Mouse (Mus musculus) thymus, postnatal 10 days (tissue): Measurements from ENCODE around the gene Gm20518.

Source experiments
- DNase-seq, 2 experiments: peaks; one replicate each; pipeline ENCODE4 v3.0.0; 2021; ENCODE audit warnings: low spot score in 2 of 2

The Gm20518 gene

DNA sequence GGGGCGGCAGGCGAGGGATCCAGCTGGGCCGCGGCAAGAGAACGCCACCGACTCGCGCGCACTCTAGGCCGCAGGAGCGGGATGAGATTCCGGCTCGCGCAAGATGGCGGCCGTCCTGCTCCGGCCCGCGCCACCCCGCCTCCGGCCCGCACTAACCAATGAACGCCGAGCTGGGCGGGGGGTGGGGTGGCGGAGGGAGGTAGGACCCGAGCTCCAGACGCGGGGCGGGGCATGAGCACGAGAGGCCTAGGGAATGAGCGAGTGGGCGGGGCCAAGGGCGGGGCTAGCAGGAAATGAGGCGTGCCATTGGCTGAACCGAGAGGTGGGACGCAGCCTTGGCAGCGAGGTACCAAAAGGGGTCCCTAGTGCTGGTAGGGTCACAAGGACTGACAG is at the start of gene Gm20518:
Gene Gm20518, minus strand, starts transcription at position 105 of the 393 bp plus-strand sequence.
- DNase-seq: peak; percentile 99 to 100

DNA sequence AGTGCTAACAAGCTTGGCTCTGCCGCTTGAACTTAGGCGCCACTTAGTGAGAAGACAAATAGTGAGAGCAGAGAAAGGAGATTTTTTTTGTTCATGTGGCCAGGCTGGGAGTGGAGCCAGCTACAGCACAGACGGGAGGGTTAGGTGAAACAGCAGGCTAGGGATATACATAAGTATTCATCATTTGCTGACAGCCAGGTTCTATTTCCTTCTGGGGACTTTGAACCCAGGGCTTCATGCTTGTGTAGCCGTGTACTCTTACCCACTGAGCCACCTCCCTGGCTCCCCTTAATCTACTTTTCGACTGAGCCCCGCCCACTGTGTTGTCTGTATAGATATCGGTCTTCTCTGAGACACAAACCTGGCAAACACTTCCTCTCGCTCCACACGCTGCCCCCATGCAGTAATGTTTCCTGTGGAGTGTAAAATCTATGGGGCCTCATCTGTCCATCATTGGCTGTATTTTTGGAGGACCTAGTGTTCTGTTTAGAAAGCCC is 47.8 kb upstream of the Gm20518 start:
- DNase-seq: no peak

DNA sequence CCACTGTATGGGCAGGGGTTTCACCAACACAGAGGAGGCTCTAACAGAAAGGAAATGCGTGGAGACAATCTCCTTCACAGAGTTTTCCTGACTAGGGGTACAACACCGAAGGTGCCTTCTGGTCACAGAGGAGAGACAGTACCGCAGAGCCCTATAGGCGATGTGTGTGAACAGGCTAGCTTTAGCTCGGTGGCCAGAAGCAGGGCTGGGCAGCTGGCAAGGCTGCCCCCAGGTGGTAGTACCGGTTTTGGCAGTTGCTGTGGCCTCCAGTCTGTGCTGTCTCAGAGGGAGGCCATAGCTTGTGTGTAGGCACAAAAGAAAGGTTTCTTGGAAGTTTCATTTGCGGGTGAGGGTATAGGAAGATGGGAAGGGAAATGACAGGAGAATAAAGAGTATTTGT is 47.4 kb upstream of the Gm20518 start:
- DNase-seq: peak in 1 of 2 experiments; percentile 65

DNA sequence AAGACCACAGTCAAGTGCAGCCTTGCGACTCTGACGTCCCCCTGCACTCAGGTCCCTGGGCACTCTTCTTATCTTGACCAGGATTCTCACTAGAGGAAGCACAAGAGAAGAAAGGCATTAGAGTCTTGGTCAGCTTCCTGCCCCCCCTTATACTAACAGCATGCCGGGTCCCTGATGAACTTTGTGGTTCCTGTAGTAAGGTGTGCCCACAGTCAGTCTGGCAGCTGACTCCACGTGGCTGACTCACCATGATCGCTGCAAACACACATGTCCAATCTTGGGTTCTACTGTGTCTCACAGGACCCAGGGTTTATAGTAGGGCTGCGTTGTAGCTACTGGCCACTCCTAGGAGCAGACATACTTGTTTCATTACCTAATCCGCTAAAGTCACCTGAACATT is 46.7 kb upstream of the Gm20518 start:
- no peak for DNase-seq

DNA sequence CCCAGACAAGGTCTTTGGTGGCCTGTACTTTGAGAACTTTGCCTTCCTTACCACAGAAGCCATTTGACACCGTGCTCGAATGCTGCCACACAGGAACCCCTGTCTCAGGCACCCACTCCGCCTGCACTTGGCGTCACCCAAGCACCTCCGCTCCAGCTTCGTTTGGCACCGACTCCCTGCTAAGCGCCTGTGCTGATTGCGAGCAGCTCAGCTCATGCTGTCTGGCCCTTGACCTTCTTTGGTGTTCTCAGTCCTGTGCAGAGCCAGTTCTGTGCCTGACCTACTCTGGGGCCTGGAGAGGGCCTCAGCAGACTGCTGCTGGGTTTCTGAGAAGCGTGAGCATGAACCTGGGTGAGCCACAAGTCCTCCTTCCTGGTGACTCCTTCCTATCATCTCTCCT is 45.3 kb upstream of the Gm20518 start:
- DNase-seq: no peak

DNA sequence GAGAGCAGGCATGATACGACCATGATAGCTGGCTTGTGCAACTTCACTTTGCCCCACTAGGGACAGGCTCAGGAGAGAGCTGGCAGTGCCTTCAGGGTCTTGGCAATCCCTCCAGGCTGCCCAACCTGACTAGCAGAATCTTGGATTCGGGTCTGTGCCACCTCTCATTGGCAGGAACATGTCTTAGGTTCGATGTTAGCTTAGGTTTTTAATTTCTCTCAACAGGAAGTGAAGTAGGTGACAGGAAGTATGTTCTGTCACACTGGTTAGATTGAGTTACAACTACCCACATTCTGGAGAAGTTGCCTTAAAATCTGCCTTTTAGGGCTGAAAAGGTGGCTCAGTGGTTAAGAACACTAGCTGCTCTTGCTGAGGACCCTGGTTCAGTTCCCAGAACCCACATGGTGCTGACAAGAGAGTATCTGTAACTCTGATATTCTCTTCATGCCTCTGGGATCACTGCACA is 43.0 kb upstream of the Gm20518 start:
- DNase-seq: no peak

DNA sequence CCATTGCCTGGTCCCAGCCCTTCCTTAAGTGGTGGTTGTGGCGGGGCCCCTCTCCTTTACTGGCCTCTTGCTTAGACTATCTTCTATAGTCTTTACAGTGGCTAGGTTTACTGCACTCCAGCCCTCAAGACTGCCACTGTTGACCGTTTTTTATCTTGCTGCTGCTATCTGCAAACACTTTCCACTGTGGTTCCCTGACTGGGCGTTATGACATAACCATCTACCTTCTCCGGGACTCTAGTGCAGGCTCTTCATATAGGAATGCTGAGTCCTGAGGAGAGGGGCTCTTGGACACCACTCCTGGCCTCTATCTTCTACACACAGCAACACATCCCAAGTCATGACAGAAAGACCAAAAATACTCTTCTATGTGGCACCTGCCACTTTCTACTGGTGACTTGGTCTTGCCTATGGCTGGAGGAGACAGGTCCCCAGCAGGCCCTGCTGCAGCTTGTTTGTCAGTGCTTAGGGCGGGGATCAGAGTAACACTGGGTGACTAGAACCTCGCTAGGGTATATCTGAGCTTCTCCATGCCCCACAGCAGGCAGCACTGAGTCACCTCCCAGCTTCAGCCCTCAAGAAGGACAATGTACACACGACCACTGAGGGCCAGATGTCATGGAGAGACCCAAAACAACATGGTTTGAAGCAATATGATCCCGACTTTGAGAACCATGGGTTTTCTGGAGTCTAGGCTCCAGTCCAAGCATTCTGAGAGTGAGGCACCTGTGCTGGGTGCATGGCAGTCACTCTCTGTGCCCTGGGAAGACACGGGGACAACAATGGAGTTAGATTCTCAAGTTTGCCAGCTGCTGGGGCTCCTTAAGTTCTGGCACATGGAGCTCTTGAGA is 42.3 kb upstream of the Gm20518 start:
- no peak for DNase-seq

DNA sequence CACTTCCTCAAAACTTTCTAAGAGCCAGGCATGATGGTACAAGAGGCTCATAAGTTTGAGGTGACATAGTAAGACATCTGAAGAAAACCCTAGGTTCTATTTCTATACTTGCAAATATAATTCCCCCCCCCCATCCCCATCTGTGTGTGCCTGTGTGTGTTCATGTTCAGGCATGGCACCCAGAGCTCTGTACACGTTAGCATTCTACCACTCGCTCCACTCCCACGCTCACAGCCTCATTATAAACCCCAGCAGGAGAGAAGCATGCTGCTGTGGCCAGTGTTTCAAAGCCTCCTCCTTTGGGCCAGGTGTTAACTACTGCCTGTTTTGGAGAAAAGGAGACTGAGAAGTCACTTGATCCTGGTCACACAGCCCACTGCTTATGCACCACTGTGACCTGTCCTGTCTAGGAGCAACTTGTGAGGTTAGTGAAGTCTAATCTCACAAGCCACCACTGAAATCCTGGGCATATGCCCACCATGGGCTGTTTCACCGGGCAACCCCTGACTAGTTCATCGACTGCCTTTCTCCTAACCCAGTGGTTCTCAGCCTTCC is 40.5 kb upstream of the Gm20518 start:
- DNase-seq: no peak

DNA sequence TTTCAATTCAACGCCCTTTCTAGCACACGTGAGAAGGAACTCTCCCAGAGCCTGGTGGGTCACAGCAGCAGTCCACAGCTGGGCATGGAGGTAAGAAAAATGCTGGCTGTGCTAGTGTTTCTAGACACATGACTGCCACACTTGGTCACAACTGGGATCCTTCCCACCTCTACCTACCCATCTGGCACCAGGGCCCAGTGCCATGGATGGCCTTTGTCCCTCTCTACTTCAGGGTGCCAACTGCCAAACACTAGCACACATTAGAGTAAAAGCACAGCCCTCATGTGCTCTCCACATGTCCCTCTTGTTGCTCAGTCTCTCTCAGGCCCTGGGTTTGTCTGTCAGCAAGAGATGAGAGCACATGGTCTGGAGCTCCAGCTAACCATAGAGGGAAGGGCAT is 38.2 kb upstream of the Gm20518 start:
- no peak for DNase-seq

DNA sequence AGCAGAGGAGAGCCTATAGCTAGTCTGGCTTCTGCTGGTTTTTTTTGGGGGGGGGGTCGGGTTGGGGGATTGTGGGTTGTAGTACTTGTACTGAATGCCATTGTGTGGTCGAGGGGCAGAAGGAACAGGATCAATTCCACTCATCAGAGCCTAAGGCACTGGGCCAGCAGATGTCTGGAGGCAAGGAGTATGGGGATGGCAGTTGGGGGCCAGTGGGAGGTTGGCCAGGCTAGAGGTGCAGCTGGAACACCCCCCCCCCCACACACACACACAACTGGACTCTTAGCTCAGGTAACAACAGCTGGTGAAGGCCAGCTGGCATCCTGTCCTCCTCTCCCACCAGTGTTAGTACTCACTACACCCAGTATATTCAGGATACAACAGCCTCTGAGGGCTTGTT is 37.7 kb upstream of the Gm20518 start:
- DNase-seq: no peak

DNA sequence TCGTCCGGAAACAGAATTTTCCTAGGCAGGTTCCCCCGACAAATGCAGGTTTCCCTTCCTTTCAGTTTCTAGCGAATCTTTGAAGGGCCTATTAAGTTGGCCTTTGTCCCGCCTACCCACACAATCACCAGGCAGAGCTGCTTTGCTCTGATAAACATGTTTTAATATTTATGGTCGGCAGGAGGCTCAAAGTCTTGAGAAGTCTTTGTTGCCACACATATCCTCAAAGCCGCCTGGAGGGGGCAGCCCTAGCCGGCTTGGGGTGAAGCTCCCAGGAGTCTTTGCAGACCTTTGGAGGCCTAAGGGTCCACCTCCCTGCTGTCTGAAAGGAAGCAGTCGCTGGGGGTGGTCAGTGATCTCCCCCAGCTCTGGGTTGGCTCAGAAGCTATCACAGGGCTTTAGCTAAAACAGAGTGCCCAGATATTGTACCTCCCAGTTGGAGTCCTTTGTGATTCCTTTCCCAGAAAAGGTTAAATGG is 37.2 kb upstream of the Gm20518 start:
- peak; percentile 69 to 76 for DNase-seq

DNA sequence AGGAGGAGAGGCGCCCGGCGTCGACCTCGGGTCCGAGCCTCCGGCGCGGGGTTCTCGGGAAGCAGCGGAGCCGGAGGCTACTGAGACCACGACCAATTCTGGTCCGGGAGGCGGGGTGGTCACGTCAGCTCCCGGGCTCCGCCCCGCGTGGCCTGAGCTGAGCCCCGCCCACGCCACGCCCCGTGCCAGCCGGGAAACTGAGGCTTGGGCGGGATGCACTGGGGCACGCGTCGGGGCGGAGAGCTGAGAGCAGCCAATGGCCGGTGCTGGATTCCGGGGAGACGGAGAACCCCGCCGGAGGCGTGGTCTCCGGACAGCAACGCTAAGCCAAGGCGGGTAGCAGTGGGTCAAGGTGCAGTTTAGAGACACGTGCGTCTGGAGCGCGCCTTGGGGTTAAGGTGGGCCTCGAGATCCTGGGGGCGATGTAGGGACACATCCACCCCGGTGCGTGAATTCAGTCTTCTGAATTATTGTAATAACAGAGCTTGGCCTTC is 36.7 kb upstream of the Gm20518 start, which contains the start of gene Slc25a1:
Gene Slc25a1, minus strand, starts transcription at position 133 of the 494 bp plus-strand sequence.
- peak in 1 of 2 experiments; percentile 35 for DNase-seq

DNA sequence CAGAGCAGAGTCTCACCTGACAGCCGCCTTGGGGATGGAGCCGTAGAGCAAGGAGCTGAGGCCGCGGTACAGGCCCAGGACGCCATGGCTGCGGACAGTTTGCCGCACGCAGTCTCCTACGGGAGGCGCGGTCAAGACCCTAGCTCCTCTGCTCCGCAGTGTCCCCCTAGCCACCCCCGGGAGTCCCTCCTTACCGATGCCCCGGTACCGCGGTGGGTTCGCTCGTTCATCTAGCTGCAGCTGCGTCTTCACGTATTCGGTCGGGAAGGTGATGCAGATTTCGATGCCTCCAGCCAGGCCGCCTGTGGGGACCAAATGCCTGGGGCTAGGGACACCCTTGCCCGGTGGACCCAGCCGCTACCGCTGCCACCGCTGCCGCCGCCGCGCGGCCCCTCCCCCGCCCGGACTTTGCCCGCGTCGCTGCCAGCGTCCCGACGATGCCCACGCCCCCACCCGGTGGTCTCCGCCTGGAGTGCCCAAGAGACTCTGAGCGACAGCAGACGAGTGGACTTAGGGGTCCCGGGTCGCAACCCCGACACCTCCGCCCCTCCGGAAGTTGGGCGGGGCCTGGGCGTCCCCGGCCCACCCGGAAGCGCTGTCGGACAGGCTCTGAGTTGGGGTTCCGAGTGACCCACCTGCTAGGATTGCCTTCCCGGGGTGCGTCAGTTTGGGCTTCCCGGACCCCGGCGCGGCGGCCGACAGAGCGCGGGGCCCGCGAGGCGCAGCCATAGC is 36.0 kb upstream of the Gm20518 start:
- peak; percentile 28 to 48 for DNase-seq

DNA sequence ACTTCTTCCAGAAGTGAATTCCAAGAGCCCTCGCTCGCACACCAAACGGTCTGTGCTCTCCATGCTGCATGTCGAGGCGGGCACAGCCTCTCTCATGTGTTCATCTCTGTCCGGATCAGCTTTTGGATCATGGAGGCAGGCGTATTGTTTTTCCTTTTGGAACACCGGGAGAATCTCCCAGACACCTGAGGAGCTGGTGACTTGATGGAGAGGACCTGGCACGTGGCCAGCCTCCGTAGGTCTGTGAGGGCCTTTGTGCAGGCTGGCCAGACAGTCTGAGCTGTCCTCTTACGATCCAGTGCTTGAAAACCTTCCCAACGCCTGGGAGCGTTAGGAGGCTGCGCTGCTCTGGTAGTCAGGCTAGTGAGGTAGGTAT is 30.7 kb upstream of the Gm20518 start:
- no peak for DNase-seq

DNA sequence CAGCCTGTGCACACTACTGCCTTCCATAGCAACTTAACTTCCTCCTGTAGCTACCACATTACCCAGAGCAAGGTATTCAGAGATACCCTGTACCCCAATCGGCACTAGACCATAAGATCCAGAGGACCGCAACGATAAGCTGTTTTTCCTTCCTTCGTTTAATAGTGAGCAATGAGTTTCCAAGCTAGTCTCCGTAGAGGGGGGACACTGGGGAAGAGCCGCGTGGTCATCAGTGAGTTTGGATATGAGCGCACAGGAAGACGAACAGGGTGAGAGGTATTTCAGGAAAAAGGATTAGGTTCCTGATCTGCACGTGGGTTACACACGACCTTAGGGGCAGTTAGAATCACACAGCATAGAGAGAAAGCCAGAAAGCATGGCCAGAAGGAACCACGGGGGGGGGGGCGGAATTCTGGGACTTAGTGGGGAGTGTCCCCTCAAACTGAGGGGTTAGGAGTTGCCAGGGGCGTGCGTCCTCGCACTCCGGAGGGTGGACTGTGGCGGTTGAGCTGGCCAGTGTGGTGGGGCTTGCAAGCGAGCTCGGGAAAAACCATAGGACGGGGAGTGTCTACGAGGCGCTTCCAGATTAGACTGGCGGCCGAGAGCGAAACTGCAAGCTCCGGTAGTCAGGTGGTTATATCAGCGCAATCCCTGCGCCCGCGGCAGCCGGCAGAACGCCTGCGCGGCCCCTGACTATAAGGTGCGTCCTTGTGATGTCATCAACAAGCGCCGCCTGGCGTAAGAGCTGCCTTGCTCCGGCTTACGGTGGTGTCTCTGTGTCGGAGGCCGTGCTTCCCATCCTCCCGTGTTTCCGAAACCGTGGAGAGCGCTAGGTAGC is 30.1 kb upstream of the Gm20518 start:
- peak; percentile 91 to 93 for DNase-seq

DNA sequence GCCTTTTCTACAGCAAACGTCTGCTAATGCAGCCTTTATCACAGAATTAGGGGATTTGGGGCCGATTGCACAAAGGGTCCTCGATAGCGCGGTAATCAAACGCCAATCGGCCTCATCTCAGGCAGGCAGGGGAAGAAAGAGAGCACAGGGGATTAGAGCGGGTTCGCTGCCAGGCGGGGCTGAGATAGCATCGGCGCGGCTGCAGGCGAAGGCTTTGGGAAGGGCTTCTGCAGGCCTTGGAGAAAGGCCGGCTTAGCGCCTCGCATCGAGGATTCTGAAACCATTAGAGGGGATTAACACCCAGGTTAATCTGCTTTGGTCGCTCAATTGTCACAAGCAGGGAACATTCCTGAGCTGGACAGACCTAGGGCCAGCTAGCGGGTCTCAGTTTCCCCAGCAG is 29.1 kb upstream of the Gm20518 start:
- DNase-seq: no peak

DNA sequence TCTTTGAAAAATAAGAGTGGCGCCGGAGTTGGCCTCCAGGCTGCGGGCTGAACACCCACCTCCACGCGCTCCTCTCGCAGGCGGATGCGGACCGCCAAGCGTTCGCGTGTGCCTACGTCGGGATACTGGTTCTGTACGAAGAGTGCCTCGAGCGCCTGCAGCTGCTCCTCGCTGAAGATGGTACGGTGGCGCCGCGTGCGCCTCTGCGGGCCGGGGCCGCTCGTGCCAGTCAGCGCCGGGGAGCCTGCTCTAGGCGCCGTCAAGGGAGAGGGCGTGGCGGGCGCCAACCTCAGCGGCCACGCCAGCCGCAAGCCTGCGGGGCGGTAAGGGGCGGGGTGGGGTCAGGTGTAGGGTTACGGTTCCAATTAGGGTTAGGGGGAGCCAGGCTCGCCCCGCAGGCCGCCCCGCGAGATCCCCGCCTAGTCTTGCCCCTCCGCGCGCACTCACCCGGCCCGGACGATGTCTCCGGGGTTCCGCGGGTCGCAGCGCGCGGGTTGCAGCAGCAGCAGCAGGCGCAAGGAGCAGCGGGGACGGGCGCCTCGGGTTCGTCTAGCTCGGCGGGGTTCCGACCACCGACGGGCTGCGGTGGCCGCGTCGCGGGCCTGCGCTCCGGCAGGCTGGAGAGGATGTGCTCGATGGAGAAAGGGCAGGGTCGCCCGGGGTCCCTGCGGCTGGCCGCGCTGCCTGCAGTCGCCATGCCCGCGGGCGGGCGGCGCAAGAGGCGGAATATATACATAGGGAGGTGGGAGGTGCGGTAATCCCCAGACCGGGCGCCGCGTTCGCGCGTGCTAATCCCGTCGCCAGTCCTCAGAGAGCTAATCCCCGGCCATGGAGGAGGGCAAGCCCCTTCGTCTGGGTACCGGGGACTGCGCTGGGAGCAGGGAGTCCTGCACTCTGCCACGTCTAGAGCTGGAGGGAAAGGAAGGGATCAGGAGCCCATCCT is 23.1 kb upstream of the Gm20518 start, which contains the start of gene Gsc2:
Gene Gsc2, minus strand, starts transcription at position 753 of the 943 bp plus-strand sequence.
- DNase-seq: peak in 1 of 2 experiments; percentile 21

DNA sequence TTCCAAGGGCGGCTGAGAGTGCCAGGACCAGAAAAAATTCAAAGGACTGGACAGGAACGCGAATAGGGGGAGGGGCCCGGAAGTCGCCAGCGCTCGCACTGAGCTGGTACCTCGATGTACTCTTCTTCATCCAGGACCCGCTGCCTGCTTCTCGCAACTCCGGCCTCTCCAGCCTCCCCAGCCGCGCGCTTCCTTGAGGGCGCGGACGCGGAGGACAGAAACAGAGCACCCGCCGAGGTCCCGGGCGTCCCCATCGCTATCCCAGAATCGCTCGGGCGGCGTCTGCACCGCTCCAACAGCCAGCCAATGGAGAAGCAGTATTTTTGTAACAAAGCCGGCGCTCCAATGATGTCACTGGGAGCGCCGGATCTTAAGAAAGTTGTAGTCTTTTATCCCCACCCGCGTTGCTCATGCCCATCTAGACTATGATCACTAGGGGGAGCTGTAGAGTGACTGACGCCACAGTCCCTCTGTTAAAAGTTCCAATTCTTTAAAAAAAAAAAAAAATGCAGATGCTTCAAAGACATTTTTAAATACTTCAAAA is 19.7 kb upstream of the Gm20518 start, which contains the start of gene Ess2:
Gene Ess2, minus strand, starts transcription at position 297 of the 544 bp plus-strand sequence.
- DNase-seq: peak; percentile 83 to 91

DNA sequence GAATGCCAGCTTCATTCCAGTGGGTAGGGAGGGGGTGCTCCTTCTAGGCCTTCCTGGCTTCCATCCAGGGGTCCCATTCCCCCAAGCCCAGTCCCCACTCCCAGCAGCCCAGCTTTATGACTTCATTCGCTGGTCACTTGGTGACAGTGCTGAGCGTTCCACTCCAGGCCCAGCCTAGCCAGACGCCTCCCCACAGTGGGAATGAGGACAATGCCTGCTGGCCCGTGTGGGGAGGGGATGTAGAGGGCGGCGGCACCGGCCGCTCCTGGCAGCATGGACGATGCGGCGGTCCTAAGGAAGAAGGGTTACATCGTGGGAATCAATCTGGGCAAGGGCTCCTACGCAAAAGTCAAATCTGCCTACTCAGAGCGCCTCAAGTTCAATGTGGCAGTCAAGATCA is 7.0 kb upstream of the Gm20518 start, which contains the start of the genes Dgcr2 and Tssk2:
Gene Dgcr2, minus strand, starts transcription at position 101 of the 400 bp plus-strand sequence.
Gene Tssk2, plus strand, starts transcription at position 176 of the 400 bp plus-strand sequence.
- DNase-seq: no peak
